Mouse (Mus musculus) ES-Bruce4 (cell line): ENCODE data around the gene Tomt.

ENCODE experiments used
- CTCF ChIP-seq: IDR thresholded peaks from one replicate; pipeline ENCODE4 v1.8.1; 2011; ENCODE audit warnings: low read depth, low read length
- POLR2A ChIP-seq: IDR thresholded peaks from one replicate; pipeline ENCODE4 v1.8.1; 2011; ENCODE audit warnings: low read length; ENCODE audit not compliant: insufficient read depth

DNA sequence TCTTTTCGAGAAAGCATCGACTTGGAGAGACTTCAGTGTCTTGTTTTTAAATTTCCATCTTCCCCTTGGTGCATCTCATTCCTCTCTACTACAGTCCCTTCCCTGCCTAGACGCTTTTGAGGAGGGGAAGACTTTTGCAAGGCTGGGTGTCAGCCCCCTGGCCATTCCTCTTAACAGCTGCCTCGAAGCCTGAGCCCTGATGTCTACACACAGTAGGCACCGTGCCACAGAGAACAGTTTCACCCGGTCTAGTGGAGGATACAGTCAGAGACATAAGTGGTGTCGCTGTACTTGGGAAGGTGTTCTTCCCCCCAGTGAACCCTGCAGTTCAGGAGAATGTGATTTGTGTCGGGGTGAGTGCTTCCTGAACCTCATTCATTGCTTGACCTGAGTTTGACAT is 537 bp upstream of the Tomt start:
- TF ChIP-seq POLR2A, result no peak
- TF ChIP-seq CTCF, result no peak
